Mouse (Mus musculus) thymus, adult 2 months (tissue): ENCODE data around the gene Syce1l. TPM values are rescaled to one million over a fixed set of nuclear protein-coding genes. Genes with fewer than 3 reads are reported as not detected.

Experiments
- DNase-seq: peaks from one replicate; pipeline ENCODE4 v3.0.0; 2021
- H3K27ac ChIP-seq: fragments of 200-500 bp; 2 replicates; pipeline ENCODE4 v1.5.1; 2012; ENCODE audit warnings: low read length, control low read depth; ENCODE audit not compliant: control insufficient read depth, insufficient read depth
- H3K27me3 ChIP-seq: fragments of 200-500 bp; 2 replicates; pipeline ENCODE4 v1.6.1; 2012; ENCODE audit warnings: mild to moderate bottlenecking, low read length, moderate library complexity, mixed read lengths; ENCODE audit not compliant: control insufficient read depth, insufficient read depth
- H3K36me3 ChIP-seq: fragments of 200-500 bp; 2 replicates; pipeline ENCODE4 v1.6.1; 2012; ENCODE audit warnings: mild to moderate bottlenecking, low read length, moderate library complexity; ENCODE audit not compliant: control insufficient read depth, insufficient read depth
- H3K4me1 ChIP-seq: fragments of 200-500 bp; replicated peaks from 2 replicates; pipeline ENCODE4 v1.6.1; 2012; ENCODE audit warnings: low read length; ENCODE audit not compliant: control insufficient read depth, insufficient read depth
- H3K4me3 ChIP-seq: fragments of 200-500 bp; 2 replicates; pipeline ENCODE4 v1.5.1; 2012; ENCODE audit warnings: mild to moderate bottlenecking, low read length, control low read depth, moderate library complexity; ENCODE audit not compliant: control insufficient read depth, insufficient read depth
- CTCF ChIP-seq: fragments of 200-500 bp; IDR thresholded peaks from 2 replicates; pipeline ENCODE4 v1.5.1; 2012; ENCODE audit warnings: mild to moderate bottlenecking, control low read depth, low read length, moderate library complexity, borderline replicate concordance; ENCODE audit not compliant: control insufficient read depth, poor library complexity, insufficient read depth; ENCODE audit errors: extremely low read depth
- POLR2A ChIP-seq: fragments of 200-500 bp; IDR thresholded peaks from 2 replicates; pipeline ENCODE4 v1.6.1; 2012; ENCODE audit warnings: mild to moderate bottlenecking, low read length, control low read depth, moderate library complexity; ENCODE audit not compliant: control insufficient read depth, poor library complexity, insufficient read depth; ENCODE audit errors: extremely low read depth
- WGBS: fragments of 180-500 bp; shearing (Covaris S2); methylation state at CpG from one replicate; pipeline ENCODE4 v1.1.7; 2018; 5-methylcytosine and 5-hydroxymethylcytosine counted together
- polyA plus RNA-seq: library from polyadenylated mRNA; depleted of rRNA; stranded (reverse); fragments of >200 nt; gene quantifications from 2 replicates; pipeline ENCODE4 v1.2.3, GENCODE M21; 2012

The Syce1l gene
- polyA plus RNA-seq, 1 experiment, result not detected

DNA sequence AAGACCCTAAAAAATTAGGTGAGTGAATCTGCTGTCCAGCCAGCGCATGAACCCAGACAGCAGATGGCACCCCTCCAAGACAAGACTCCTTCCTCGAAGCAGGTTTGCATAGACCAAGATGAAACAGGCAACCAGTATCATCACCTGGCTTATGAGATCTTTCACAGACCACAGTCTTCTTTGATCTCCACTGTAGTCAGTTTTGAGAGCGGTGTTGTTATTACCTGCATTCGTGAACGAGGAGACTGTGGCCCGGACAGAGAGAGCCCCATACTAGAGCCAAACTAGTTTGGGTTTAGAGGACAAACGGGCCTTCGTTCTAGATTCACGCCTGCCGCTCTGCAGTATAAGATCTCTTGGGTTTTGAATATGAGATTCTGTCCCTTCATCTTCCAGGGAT, 26.9 kb downstream of the Syce1l start:
- whole genome bisulfite sequencing, result 86% methylated on average over 10 of the region's 10 CpGs
- TF ChIP-seq CTCF, result no peak

DNA sequence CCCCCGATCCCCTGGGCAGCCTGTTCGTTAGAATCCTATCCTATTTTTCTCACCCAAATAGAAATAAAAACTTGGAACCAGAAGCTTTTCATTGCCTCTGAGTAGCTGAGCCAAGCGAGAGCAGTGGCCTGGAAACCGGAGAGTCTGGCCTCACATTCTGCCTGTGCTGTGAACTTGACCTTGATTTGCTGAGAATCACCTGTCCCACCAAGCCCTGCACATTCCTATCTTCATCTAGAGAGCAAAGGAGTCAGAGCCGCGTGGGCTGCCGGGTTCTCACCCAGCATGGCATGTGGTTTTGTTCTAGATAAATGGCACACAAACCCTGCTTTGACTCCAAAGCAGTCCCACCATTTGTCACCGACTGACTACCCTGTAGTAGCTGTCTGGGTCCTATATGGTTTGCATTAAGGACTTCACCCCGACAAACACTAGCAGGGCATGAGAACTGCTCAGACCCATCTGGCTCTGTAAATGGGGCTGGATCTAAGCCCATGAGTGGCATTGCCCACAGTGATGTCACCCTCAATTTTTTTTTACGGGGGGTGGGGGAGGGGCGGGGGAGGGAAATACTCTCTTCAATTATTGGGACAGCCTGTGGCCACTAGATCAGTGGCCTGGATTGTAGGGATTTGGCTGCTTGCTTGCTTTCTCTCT, 29.7 kb downstream of the Syce1l start:
- WGBS, result 91% methylated on average over 11 of the region's 11 CpGs
- TF ChIP-seq POLR2A, result no peak
- TF ChIP-seq CTCF, result no peak
- H3K4me1 ChIP-seq, result no peaks in the 10 kb centered on the region
- no peaks in the 10 kb centered on the region for H3K27me3 ChIP-seq
- DNase-seq, result no peak
- no peaks in the 10 kb centered on the region for H3K36me3 ChIP-seq
- H3K27ac ChIP-seq, result no peak overlapping the region
- H3K4me3 ChIP-seq, result no peak overlapping the region

More for the DNA sequence above, 26.9 kb downstream of the Syce1l start:
- no peaks in the 10 kb centered on the region for H3K4me1 ChIP-seq
- H3K36me3 ChIP-seq, result no peaks in the 10 kb centered on the region
- H3K4me3 ChIP-seq, result no peak overlapping the region
- H3K27ac ChIP-seq, result no peak overlapping the region
- no peak for DNase-seq
- H3K27me3 ChIP-seq, result no peaks in the 10 kb centered on the region

DNA sequence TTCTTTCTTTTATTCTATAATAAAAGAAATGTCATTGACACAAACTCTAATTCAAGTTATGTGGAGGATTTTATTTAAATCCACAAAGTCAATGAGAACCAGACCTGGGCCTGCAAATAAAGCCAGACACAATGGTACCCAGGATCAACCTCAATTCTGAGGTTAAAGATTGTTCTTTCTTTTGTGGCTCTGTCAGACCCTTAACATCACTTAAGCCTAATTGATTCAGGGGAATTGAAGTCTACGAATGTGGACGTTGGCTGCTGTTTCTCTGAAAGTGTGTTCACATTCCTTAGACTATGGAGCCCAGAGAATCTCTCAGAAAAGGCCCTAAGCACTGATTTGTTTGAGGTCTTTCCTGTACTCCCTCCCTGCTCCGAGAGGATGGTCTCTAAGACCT, 30.3 kb downstream of the Syce1l start:
- no peaks in the 10 kb centered on the region for H3K4me1 ChIP-seq
- no peak overlapping the region for H3K4me3 ChIP-seq
- H3K27me3 ChIP-seq, result no peaks in the 10 kb centered on the region
- TF ChIP-seq POLR2A (no peak), CTCF (no peak)
- DNase-seq, result no peak
- no peak overlapping the region for H3K27ac ChIP-seq
- WGBS, result 89% methylated on average over 3 of the region's 3 CpGs
- no peaks in the 10 kb centered on the region for H3K36me3 ChIP-seq

DNA sequence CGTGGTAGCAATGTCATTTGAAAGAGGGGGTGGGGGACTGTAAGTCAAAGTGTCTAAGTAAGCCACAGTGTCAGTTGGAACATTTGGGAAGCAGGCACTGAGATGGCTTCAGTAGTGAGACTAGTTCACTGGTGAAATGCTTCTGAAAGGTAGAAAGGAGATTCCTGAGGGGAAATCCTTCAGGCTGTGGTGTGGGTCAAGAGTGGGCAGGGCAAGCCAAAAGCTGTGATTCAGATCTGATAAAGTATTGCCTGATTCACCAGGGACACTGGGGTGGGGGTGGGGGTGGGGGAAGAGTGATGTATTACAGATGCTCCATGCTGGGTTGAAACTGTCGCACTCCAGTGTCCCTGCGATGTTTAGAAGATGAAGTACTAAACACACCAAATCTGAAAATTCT, 31.6 kb downstream of the Syce1l start:
- WGBS, result 78% methylated on average over 3 of the region's 3 CpGs
- TF ChIP-seq POLR2A (no peak), CTCF (no peak)
- no peak overlapping the region for H3K4me3 ChIP-seq
- no peak overlapping the region for H3K27ac ChIP-seq
- no peaks in the 10 kb centered on the region for H3K36me3 ChIP-seq
- H3K27me3 ChIP-seq, result no peaks in the 10 kb centered on the region
- H3K4me1 ChIP-seq, result no peaks in the 10 kb centered on the region
- DNase-seq, result no peak

DNA sequence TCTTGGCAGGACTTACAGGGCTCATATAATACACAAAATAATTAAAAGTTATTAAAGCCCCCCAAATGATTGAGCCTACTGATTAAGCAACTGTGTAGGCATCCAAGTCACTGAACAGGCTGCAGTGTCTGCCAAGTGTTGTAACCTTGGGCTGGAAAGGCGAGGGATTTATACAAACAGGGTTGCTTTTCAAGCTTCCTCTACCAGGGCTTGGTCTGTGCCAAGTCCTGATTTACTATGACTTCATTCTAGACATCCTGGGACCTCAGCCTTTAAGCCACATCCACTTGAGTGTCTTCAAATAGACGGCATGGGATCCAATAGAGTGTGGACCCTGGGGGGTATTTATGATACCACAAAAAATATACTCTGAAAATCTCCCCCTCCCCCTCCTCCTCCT, 32.3 kb downstream of the Syce1l start:
- no peak for TF ChIP-seq CTCF
- TF ChIP-seq POLR2A, result no peak
- DNase-seq, result no peak
- H3K27ac ChIP-seq, result no peak overlapping the region
- WGBS, result 87% methylated on average over 2 of the region's 2 CpGs
- H3K27me3 ChIP-seq, result no peaks in the 10 kb centered on the region
- H3K36me3 ChIP-seq, result no peaks in the 10 kb centered on the region
- H3K4me1 ChIP-seq, result no peaks in the 10 kb centered on the region
- H3K4me3 ChIP-seq, result no peak overlapping the region

DNA sequence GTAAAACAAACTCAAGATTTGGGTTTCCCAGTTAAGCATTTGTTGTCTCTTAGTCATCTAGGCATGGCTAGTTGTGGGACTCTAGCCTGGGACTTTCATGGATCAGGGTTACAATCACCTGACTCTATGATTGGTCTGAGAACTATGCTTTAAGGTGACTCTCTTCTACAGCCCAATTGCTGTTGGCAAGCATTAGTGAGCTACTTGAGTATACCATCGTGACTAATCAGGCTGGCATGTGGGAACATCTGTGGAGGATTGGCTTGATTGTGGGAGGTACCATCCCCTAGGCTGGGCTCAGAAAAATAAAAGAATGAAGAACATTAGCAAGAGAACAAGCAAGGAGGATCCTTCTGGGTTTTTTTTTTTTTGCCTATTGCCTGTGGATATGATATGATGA, 33.8 kb downstream of the Syce1l start:
- TF ChIP-seq POLR2A (no peak), CTCF (no peak)
- 92% methylated on average over 1 of the region's 1 CpGs for WGBS

GRCm38 (mm10) chr8:113679361-113679760, 36.3 kb downstream of the Syce1l start:
- no peak overlapping the region for H3K27ac ChIP-seq
- no peaks in the 10 kb centered on the region for H3K36me3 ChIP-seq
- H3K27me3 ChIP-seq, result no peaks in the 10 kb centered on the region
- TF ChIP-seq CTCF (no peak), POLR2A (no peak)
- no peak overlapping the region for H3K4me3 ChIP-seq
- H3K4me1 ChIP-seq, result no peaks in the 10 kb centered on the region
- WGBS, result 14% methylated on average over 3 of the region's 3 CpGs
- DNase-seq, result no peak

More for the DNA sequence above, 33.8 kb downstream of the Syce1l start:
- Histone ChIP-seq H3K36me3 (no peaks in the 10 kb centered on the region), H3K4me3 (no peak overlapping the region), H3K27ac (no peak overlapping the region), H3K27me3 (no peaks in the 10 kb centered on the region), H3K4me1 (no peaks in the 10 kb centered on the region)
- DNase-seq, result no peak
